Mouse (Mus musculus) urinary bladder, adult 18-20 months (tissue): ENCODE results near the gene Pecam1.
"Not testable (repeated sequence)": the region's sequence is repeated elsewhere in the genome, so short reads cannot be mapped to it uniquely, and the experiment has no call there.

Experiments
- DNase-seq, 2 experiments: peaks; one replicate each; pipeline ENCODE4 v3.0.0; 2022; ENCODE audit warnings: low spot score in 2 of 2, mixed read lengths in 2 of 2

Pecam1 gene

DNA sequence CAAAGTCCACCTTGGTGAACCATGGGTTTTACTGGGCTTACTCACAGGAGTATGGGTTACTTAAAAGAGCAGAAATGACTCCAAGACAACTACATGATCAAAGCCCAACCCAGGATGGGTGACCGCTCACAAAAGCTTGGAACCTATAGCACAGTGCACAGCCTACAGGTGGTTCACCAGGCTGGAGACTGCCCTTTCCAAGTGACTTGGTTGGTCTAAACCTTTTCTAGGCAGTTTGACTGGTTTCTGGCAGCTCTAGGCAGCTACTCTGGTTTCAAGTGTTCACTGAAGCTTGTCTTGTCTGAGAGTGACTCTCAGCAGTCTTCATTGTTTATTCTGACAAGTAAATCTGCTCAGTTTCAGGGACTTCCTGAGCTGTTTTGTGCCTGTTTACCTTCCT lies 20.8 kb downstream of the Pecam1 start:
- DNase-seq, result no peak

DNA sequence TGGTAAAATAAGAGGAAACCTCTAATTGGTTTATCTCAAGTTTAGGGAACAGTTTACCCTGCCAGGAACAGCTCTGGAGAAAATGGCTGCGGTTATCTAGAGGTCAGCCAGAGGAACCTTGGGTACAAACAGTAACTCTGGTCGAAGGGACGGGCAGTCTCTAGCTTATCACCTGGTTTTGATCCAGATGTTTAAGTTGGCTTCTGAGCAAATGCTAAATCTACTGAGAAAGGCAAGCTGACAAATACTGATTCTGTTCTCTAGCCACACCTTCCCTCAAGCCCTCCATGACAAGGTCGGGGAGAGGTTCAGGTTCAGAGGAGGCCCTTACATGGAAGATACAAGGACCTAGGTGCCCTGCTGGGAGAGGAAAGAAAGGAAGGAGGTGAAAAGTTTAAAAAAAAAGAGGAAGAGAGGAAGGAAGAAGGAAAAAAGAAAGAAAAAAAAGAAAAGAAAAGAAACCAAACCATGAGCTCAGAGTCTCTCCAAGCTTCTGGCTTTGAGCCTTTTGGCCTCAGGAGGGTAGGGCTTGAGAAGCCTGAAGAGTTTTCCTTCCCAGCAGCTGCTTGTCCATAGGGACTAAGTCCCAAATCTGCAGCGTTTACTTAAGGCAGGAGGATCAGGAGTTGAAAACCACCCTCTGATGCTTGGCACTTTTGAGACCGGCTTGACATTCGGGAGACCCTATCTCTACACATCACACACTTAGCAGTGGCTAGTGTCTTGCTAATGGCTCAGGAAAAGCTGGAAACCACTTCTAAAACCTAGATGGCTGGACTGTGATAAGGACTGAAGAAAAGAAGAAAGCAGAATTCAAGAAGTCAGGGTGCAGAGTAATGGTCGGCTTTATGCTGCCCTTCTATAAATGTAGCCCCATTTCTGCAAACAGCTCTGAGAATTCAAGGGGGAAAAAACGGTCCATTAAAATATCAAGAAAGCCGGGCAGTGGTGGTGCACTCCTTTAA lies 21.7 kb downstream of the Pecam1 start:
- DNase-seq, result no peak

DNA sequence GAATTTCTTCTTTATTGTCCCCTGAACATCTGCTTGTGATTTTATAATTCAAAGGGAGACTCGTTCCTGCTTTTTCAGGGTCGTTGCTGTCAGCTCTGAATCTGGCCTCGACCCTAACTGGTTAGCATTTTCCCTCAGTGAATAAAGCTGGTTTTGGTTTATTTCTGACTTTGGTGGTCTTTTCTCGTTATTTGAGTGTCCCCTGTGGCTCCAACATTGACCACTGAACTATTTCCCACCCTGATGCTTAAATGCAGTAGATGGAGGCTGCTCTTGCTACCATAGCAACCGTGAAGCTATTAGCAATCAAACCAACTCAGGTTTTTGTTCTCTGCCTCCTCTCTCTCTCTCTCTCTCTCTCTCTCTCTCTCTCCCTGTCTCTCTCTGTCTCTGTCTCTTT lies 22.5 kb downstream of the Pecam1 start:
- DNase-seq, result no peak

DNA sequence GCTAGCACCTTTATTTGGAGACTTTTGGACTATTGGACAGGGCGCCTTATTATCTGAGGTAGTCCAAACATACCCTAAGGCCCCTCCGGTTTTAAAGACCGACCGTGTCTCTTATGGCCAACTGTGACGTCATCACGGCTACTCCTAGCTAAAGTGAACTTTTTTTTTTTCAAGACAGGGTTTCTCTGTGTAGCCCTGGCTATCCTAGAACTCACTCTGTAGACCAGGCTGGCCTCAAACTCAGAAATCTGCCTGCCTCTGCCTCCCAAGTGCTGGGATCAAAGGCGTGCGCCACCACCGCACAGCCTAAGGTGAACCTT lies 25.6 kb downstream of the Pecam1 start:
- DNase-seq, result not testable (repeated sequence)

DNA sequence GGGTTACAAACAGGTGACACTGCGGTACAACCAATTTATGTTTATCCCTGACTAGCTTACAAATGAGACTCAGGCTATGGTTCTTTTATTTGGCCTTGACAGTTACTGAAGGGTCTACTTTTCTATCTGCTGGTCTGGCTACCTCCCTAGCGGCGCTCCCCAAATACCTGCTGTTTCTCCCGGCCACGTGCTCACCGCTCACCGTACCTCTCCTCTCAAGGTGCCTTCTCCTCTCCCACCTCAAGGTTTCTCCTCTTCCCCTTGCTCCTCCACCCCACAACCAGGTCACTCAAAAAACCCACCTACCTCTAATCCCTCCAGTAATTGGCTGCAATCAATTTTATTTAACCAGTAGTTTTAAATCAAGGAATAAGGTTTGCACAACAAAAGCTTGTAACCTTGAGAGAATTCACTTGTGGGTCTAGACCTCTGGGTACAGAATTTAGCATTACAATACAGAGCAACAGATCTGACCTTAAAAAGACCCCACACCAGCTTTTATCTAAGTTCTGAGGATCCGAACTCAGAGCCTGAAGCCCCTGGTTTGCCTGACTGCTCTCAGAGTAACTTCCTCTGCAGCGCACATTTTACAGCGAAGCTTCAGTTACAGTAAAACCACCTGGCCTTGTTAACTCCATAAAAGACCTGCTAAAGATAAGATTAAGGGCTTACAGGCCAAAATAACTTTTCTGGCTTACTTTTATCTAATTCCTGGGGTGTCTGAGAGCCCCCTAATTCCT lies 26.1 kb downstream of the Pecam1 start:
- no peak for DNase-seq

DNA sequence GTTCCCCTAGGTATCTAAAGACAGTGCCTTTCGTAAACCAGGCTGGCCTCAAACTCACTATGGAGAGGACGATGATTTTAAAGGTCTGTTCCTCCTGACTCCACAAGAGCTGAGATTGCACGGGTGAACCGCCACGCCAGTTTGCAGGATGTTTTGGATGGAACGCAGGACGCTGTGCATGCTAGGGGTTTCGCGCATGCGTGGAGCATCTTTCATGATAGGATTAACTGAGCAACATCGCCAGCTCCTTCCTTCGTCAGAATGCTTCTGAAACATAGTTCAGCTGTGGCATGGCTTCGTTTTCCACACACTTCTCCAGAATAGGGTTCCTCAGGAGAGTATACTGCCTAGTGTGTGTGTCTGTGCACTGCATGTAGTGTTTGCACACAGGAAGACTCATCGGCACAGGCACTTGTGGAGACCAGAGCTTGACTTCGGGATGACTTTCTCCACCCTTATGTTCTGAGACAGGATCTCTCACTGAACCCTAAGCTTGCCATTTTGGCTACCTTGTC lies 26.8 kb downstream of the Pecam1 start:
- no peak for DNase-seq

DNA sequence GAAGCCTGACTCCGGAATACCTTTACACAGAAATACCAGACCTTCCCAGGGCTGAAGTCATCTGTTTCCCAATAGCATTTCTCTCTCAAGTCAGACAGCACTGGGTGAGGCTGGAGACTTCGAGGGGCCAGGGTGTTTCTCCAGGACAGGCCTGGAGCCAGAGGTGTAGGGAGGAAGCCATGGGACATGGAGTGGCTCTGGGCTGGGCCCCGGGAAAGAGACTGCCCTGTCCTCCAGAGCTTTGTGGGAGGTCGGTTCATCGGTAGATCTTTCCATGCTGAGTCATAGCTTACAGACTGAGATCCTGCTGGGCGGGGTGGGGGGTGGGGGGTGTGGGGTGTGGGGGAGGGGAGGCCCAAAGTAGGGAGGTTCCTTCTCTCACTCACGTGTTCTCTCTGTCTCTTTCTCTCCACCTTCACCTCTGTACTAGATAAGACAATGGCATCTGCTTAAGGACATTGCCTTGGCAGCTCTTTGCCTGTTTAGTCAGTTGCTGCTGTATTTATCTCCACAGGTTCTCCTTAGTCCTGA lies 27.5 kb downstream of the Pecam1 start:
- peak; percentile 58 to 66 for DNase-seq

DNA sequence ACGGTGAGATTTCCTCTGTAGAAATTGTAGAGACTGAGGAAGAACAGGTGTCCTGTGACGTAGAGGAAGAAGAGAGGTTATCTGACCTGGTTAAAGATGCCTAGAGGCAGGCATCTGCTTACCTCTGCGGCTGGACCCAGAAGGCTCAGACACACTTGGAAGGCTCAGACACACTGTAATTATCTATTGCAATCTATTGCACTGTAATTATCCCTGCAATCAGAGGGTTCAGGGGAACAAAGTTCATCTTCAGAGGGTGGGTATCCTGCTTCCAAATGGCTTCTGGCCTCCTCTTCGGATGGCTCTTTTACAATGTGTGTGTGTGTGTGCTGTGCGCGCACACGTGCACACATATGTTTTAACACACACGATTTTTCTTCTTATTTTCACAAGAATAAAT lies 30.0 kb downstream of the Pecam1 start:
- no peak for DNase-seq

DNA sequence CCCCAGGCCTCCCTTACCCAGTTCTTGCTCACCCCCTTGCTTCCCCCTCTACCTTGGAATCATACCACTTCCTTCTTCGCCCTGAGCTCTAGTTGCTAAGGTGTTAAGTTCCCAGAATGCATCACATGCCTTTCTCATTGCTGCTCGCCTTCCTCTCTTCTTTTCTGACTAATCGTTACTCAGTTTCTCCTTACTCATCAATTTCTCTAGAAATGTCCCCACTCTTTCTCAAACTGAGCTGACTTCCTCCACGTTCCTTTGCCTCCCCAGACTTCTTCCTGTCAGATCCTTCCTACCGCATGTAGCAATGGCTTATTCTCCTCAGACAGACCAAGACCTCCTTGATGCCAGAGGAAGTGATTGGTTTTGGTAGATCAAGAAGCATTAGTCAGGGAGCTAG lies 33.9 kb downstream of the Pecam1 start:
- DNase-seq, result no peak

DNA sequence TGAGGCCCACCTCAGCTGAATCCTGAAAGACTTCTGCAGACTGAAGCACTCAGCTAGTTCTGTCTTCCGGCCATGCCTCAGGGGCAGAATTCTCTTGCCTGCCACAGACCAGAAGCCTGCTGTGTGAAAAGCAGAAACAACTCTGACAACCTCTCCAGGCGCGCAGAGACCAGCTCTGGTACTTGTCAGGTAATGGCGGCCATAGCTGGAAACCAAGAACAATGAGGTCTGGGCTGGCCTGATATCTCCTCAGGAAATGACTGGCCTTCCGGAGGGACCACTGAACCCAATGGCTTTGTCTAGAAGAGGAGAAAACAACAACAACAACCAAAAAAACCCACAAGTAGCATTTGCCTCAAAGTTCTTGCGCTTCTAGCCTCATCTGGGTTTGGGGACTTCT lies 35.4 kb downstream of the Pecam1 start:
- no peak for DNase-seq

DNA sequence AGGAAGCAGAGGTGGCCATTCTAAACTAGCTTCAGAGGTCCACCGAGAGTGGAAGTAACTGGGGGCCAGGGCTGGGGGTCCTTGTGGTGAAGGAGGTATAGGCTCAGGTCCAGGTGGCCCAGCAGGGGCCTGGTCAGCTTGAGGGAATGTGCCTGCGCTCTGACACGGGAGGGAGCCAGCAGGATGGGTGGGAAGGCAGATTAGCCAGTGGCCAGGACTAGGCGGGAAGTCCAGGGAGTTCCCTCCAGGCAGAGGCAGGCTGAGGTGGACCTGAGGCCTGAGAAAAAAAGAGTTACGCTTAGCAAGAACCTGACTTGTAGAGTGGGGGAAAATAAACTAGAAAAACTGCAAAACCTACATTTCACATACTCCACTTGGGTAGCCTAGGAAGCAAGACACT lies 39.6 kb downstream of the Pecam1 start:
- DNase-seq, result no peak

DNA sequence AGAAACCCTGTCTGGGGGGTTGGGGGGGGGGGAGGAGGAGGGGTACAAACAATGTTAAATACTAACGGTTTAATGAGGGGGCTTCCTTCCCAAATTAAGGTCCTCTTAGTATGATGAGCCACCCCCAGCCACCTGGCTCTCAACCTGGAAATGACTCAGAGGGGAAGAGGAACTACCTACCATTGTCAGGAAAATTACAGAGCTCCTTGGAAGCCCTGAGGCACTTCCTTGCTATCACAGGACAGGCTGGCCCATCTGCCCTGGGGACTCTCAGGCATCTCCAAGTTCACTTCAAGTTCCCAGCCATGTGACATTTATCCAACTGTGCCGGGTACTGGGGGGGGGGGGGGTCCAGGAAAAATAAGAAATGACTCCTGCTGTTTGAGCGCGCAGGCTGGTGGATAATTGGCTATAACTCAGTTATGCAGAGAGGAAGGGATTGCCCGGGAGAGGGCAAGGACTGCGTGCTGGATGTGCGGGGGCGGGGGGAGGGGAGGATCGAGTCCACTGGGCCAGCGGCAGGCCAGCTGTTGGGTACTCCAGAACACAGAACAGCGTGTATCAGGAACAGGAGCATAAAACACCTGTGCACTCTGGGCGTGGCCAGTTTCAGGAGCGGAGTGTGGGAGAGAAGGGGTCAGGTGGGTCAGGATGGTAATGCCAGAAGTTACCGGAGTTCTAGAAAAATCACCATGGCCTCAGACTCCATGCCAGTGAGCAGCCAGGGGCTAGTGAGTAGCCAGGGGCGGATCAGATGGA lies 41.0 kb downstream of the Pecam1 start:
- DNase-seq, result no peak

DNA sequence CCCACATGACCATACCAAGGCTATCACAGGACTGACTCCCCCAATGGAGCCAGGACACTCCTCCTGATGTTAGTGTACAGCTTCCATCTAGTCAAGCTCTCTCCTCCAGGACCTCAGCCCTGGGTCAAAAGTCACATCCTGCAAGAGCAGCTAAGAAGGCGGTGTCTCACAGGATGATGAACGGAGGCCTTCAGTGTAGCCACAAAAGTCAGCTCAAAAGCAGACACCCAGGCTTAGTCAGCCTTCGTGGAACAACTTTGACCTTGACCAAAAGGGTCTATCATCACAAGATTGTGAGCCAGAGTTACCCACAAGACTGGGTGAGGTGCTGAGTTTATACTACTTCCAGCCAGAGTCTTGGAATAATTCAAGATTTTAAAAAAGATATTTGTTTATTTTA lies 42.6 kb downstream of the Pecam1 start:
- DNase-seq, result no peak

DNA sequence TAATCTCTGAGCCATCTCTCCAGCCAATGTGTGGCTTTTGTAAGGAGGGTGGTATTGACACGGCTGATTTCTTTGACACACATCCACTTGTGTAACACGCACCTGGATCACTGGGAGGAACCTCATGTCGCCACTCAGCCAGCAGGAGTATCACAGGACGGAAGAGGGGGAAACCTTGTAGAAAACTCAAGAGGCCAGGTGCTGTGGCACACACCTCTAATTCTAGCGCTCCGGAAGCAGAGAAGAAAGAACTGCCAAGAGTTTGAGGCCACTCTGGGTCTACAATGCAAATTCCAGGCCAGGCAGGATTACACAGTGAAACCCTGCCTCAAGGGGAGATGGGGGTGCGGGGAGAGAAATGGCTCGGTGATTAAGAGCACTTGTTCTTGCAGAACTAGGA lies 43.3 kb downstream of the Pecam1 start:
- no peak for DNase-seq

DNA sequence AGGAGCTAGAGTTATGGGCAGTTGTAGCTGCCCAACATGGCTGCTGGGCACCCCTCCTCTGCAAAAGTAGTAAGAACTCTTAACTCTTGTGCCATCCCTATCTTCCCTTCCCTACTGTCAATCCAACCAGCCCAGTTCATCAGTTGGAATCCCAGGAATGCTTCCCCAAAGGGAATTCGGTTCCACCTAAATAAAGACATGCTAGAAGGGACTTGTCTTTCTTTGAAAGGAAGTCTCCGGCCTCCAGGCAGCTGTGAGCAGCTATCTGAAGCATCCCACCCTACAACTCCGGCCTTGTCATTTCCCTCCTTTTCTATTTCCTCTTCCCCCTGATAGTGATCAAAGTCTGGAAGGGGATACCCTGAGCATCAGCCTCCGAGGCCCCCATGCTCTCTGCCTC lies 44.2 kb downstream of the Pecam1 start:
- DNase-seq, result no peak

DNA sequence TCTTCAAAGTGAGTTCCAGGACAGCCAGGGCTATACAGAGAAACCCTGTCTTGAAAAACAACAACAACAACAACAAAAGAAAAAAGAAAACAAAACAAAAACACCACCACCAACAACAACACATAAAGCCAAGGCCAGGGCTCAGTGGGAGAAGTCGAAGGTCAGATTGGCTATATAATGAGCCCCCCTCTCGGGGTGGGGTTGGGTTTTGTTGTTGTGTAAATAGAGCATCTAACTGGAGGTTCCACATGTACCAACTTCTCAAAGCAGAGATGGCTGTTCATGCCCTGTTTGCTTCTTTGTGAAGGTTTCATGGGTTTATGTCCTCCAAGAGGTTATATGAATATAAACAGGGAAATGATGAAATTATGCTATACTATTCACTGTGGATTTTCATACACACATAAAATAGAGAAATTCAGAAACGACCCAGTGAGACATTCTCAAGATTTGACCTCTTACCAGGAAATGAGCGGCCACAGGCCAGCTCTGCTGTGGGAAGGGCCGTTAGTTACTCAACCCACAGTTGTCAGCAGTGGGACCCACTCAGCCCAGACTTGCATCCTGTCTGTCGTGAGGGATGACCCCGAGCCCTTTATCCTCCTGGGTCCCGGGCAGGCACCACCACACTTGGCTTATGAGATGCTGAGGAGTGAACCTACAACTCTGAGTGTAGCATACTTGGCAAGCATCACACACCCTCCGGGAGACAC lies 45.9 kb downstream of the Pecam1 start:
- DNase-seq, result no peak

DNA sequence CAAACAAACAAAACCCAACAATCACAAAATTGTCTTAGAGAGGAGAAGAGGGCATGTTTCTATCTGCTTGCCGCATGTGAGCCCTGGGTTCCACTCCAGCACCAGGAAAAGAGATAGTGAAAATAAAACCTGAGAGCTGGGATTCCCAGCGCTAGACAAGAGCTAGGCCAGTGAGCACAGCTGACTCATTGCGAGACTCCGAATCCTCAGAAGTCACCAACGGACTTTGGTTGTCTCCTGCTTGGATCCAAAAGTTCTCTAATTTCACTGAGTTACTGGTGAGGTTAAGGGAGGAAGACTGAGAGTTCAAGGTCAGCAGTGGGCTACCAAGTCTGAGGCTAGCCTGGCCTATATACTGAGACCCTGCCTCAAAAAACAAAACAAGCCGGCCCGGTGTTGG lies 46.5 kb downstream of the Pecam1 start:
- no peak for DNase-seq

DNA sequence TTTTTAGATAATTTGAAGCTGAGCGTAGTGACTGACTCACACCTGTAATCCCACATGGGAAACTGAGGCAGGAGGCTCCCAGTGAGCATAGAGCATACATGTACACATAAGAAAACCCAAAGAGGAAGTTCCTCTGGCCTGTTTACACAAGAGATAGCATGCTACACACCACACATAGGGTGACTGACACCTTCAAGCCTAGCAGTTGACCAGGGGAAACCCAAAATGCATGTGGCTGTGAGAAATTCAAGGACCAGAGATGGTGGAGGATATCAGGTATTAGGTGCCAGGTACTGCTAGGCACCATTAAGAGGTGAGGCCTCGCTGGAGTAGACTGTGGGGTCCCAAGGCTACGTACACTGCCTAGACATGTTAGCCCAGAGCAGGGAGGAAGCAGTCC lies 47.8 kb downstream of the Pecam1 start:
- DNase-seq, result no peak

DNA sequence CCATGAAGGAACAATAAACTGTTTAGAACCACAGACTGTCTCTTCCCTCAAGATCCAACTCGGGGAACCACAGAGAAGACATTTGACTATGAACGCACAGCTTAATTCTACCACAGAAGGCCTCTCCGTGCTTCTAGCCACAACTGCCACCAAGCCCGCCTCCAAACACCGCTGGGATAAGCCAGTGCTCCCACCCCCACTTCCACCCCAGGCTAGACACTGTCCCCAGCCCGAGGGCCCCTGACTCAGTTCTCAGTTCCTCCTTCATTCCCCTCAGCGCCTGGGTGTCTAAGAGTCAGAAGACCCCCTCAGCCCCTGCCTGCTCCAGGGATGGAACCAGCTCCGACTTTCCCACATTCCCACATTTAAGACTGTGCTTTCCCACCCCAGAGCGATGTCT lies 48.8 kb downstream of the Pecam1 start:
- DNase-seq, result no peak

DNA sequence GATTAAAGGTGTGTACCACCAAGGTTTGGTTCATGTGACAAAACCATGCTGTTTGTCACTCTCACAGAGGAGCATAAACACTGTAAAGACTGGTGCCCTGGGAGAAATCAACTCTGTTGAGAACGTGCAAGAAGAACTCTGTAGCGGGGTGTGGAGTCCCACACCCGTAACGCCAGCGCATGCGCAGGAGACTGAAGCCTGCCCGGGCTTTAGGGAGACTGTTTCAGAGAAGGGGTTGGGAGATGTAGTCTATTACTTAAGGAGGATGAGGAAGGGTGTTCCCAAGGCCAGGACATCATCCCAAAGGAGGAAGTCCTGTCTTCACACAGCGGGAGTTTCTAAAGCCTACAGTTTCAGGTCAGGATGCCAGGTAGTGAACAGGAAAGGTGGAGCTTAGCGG lies 51.3 kb downstream of the Pecam1 start:
- no peak for DNase-seq

DNA sequence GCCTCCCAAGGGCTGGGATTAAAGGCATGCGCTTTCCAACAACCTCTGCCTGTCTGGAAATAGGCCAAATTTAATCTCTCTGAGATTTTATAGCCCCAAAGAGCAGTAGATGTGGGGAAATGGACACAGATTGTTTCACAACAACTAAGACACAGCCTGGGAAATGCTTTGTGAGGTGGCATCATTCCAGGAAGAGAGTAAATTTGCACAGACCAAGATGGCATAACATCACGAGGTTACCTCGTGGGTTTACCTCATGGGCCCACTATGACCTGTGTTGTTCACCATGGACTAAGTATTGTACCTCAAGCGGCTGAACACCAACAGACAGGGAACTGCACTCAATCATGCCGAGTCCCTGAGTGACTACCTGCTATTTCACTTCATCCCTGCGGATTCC lies 52.1 kb downstream of the Pecam1 start:
- no peak for DNase-seq
